Mouse (Mus musculus): Measurements from ENCODE around the gene Ncl. TPM values are rescaled to one million over a fixed set of nuclear protein-coding genes. Genes with fewer than 3 reads are reported as not detected.
"Not testable (repeated sequence)": the region's sequence is repeated elsewhere in the genome, so short reads cannot be mapped to it uniquely, and the experiment has no call there.

The Ncl gene
- polyA plus RNA-seq, 1 experiment from 2014 or later, result 295 TPM

GRCm38 (mm10) chr1:86341096-86341495 is 18.1 kb downstream of the Ncl start:
- ATAC-seq (replicated peaks; ENCODE audit: low FRiP score, low read depth); H3K4me3 ChIP-seq (replicated peaks; ENCODE audit: low read depth, low read length); H3K4me2 ChIP-seq (ENCODE audit: low read length); H3K36me3 ChIP-seq (ENCODE audit: insufficient read depth, low read length); H3K27me3 ChIP-seq (ENCODE audit: insufficient read depth, low read length); H3K27ac ChIP-seq; DNase-seq (ENCODE audit: low spot score); H3K4me1 ChIP-seq (replicated peaks; ENCODE audit: insufficient read depth, low read length); H3K9me3 ChIP-seq (replicated peaks; ENCODE audit: low read length); H3K9ac ChIP-seq (ENCODE audit: low read depth, low read length): not testable (repeated sequence)
- TF ChIP-seq CTCF (IDR thresholded peaks at IDR 0.05; ENCODE audit: low read depth), result 0 out of 2 replicates have a peak, but pooled peaks have one; percentile 6
- 95% methylated on average over 2 of the region's 2 CpGs for WGBS

DNA sequence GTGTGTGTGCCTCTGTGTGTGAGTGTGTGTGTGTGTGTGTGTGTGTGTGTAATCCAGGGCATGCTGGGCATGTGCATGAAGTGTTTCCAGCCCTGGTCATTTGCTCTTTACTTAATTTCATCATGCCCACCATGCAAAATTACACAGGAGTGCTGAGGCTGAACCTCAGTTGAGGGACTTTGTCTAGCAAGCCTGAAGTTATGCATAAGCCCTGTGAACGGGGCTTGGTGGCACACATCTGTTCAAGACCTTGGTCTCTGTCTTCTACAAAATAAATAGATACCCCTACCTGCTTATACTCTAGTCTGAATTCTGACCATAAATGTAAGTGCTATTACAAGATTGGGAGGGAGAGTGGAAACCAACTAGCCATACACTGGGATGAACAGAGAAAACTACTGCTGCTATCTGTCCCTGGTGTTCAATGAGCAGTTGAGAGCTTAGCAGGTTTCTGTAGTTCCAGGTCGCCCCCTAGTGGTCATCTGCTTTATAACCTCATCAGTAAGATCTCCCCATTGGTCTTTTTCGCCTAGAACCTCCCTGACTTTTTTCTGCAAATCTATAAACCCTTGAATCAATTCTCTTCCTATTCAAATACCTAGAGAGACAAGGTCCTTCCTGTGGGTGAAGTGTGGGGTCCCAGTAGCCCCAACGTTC is 19.9 kb downstream of the Ncl start:
- 0 out of 2 replicates have a peak, but pooled peaks have one; percentile 44 for ATAC-seq (replicated peaks; ENCODE audit: low FRiP score, low read depth)
- H3K4me1 ChIP-seq (replicated peaks; ENCODE audit: insufficient read depth, low read length), result no peaks in the 10 kb centered on the region

DNA sequence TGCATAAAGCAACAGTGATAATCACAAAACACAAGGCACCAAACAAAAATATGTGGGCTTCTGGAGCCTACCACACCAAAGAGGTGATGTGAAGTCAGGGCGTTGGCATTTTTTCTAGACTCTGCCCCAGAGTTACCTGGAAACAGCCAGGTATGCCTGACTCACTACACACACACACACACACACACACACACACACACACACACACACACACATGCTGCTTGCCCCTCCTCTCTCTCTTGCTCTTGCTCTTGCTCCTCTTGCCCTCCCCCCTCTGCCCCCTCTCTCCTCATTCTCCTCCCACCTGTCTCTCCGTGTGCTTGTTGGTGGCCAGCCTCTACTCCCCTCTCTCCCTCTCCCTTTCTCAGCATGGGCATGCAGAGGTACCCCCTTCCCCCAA is 22.9 kb downstream of the Ncl start:
- Histone ChIP-seq H3K36me3 (ENCODE audit: insufficient read depth, low read length) (no peaks in the 10 kb centered on the region), H3K27me3 (ENCODE audit: insufficient read depth, low read length) (no peaks in the 10 kb centered on the region), H3K27ac (no peak overlapping the region), H3K4me1 (replicated peaks; ENCODE audit: insufficient read depth, low read length) (no peaks in the 10 kb centered on the region), H3K4me2 (ENCODE audit: low read length) (no peak overlapping the region), H3K9me3 (replicated peaks; ENCODE audit: low read length) (no peaks in the 10 kb centered on the region), H3K4me3 (replicated peaks; ENCODE audit: low read depth, low read length) (no peak overlapping the region), H3K9ac (ENCODE audit: low read depth, low read length) (no peak overlapping the region)
- no peak for ATAC-seq (replicated peaks; ENCODE audit: low FRiP score, low read depth)
- TF ChIP-seq CTCF (IDR thresholded peaks at IDR 0.05; ENCODE audit: low read depth), result no peak
- no peak for DNase-seq (ENCODE audit: low spot score)
- WGBS, result 42% methylated on average over 2 of the region's 2 CpGs

More for the DNA sequence above, 19.9 kb downstream of the Ncl start:
- Histone ChIP-seq H3K27ac (no peak overlapping the region), H3K9me3 (replicated peaks; ENCODE audit: low read length) (no peaks in the 10 kb centered on the region), H3K36me3 (ENCODE audit: insufficient read depth, low read length) (no peaks in the 10 kb centered on the region), H3K9ac (ENCODE audit: low read depth, low read length) (no peak overlapping the region), H3K4me3 (replicated peaks; ENCODE audit: low read depth, low read length) (no peak overlapping the region), H3K27me3 (ENCODE audit: insufficient read depth, low read length) (no peaks in the 10 kb centered on the region), H3K4me2 (ENCODE audit: low read length) (no peak overlapping the region)
- WGBS, result 32% methylated on average over 4 of the region's 4 CpGs
- peak; percentile 94 for DNase-seq (ENCODE audit: low spot score)
- TF ChIP-seq CTCF (IDR thresholded peaks at IDR 0.05; ENCODE audit: low read depth), result peak; percentile 97

GRCm38 (mm10) chr1:86320822-86321413 is 38.3 kb downstream of the Ncl start:
- Histone ChIP-seq H3K9ac (ENCODE audit: low read depth, low read length) (no peak overlapping the region), H3K9me3 (replicated peaks; ENCODE audit: low read length) (no peaks in the 10 kb centered on the region), H3K27me3 (ENCODE audit: insufficient read depth, low read length) (no peaks in the 10 kb centered on the region), H3K4me2 (ENCODE audit: low read length) (no peak overlapping the region), H3K27ac (no peak overlapping the region), H3K4me1 (replicated peaks; ENCODE audit: insufficient read depth, low read length) (no peaks in the 10 kb centered on the region), H3K4me3 (replicated peaks; ENCODE audit: low read depth, low read length) (no peak overlapping the region), H3K36me3 (ENCODE audit: insufficient read depth, low read length) (no peaks in the 10 kb centered on the region)
- WGBS, result 82% methylated on average over 6 of the region's 8 CpGs
- TF ChIP-seq CTCF (IDR thresholded peaks at IDR 0.05; ENCODE audit: low read depth), result no peak
- no peak for DNase-seq (ENCODE audit: low spot score)
- no peak for ATAC-seq (replicated peaks; ENCODE audit: low FRiP score, low read depth)

DNA sequence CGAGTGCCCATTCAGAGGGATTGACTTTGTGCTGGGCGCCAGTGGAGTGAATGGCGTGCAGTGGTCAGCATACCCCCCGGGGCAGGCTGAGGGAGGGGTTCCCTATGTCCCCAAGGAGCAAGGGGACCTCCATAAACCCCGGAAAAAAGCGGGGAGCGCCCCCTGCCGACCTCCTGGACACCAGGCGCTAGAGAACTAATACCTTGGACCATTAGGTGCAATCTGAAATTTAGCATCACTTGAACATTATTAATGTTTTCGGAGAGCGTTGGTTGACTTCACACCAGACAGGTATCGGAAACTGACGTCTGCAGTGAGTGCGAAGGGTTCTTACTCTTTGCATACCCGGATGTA is 45.5 kb downstream of the Ncl start:
- Histone ChIP-seq H3K4me2 (ENCODE audit: low read length) (no peak overlapping the region), H3K27ac (no peak overlapping the region), H3K9ac (ENCODE audit: low read depth, low read length) (no peak overlapping the region), H3K4me3 (replicated peaks; ENCODE audit: low read depth, low read length) (no peak overlapping the region), H3K9me3 (replicated peaks; ENCODE audit: low read length) (no peaks in the 10 kb centered on the region), H3K36me3 (ENCODE audit: insufficient read depth, low read length) (no peaks in the 10 kb centered on the region), H3K4me1 (replicated peaks; ENCODE audit: insufficient read depth, low read length) (no peaks in the 10 kb centered on the region), H3K27me3 (ENCODE audit: insufficient read depth, low read length) (no peaks in the 10 kb centered on the region)
- DNase-seq (ENCODE audit: low spot score), result no peak
- no peak for ATAC-seq (replicated peaks; ENCODE audit: low FRiP score, low read depth)
- 36% methylated on average over 15 of the region's 15 CpGs for WGBS
- peak; percentile 53 for TF ChIP-seq CTCF (IDR thresholded peaks at IDR 0.05; ENCODE audit: low read depth)

GRCm38 (mm10) chr1:86313096-86313771 is 46.0 kb downstream of the Ncl start:
- 47% methylated on average over 16 of the region's 16 CpGs for WGBS
- no peak for TF ChIP-seq CTCF (IDR thresholded peaks at IDR 0.05; ENCODE audit: low read depth)
- no peaks in the 10 kb centered on the region for H3K27me3 ChIP-seq (ENCODE audit: insufficient read depth, low read length)
- no peaks in the 10 kb centered on the region for H3K36me3 ChIP-seq (ENCODE audit: insufficient read depth, low read length)
- ATAC-seq (replicated peaks; ENCODE audit: low FRiP score, low read depth) (no peak), DNase-seq (ENCODE audit: low spot score) (no peak)
- no peaks in the 10 kb centered on the region for H3K9me3 ChIP-seq (replicated peaks; ENCODE audit: low read length)
- no peak overlapping the region for H3K27ac ChIP-seq
- no peaks in the 10 kb centered on the region for H3K4me1 ChIP-seq (replicated peaks; ENCODE audit: insufficient read depth, low read length)
- no peak overlapping the region for H3K4me2 ChIP-seq (ENCODE audit: low read length)
- no peak overlapping the region for H3K9ac ChIP-seq (ENCODE audit: low read depth, low read length)
- no peak overlapping the region for H3K4me3 ChIP-seq (replicated peaks; ENCODE audit: low read depth, low read length)
